Comparison of ENCODE assay signal across 8 mouse cellular contexts in the genomic region with DNA sequence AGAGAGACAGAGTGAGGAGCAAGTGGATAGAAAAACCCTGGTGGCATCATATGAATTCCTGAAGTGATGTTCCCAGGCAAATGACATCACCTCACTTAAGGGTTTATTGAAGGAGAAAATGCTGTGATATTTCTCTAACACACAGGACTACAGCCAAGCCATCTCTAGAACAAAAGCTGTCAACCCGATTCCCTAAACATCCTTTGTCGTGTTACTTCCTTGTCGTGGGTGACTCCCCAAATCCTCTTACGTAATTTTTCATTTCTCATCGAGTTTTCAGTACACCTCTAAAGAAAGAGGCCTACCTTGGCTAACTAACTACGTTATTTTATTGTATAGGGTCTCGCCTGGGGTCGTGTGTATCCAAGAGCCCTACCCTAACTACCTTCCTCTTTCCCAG. TPM values are rescaled to one million over a fixed set of nuclear protein-coding genes. Genes with fewer than 3 reads are reported as not detected.
A peak's percentile ranks its signal among the peaks of the same experiment; 100 is the strongest.
DNase-seq lines count a peak whose midpoint lies in the region; ATAC-seq and TF ChIP-seq lines count a peak whose summit lies in the region.

No protein-coding gene starts in this region.

- peaks cover 7% of the 10 kb centered on the region; the same call in 1 of the 2 replicates for H3K36me3 ChIP-seq in lung, postnatal 0 days (ENCODE audit: insufficient read depth, low read length)
- H3K36me3 ChIP-seq in forebrain, embryonic 11.5 days (ENCODE audit: control insufficient read depth, insufficient read depth, low read length), result no peaks in the 10 kb centered on the region; the same call in 1 of the 2 replicates
- H3K36me3 ChIP-seq in limb, embryonic 15.5 days, result peaks cover 30% of the 10 kb centered on the region; the same call in 1 of the 2 replicates
- H3K36me3 ChIP-seq in splenic B cell, adult 2 months (ENCODE audit: control insufficient read depth, insufficient read depth, low read length, poor library complexity, severe bottlenecking), result peaks cover 6% of the 10 kb centered on the region

- H3K4me3 ChIP-seq in lung, postnatal 0 days (ENCODE audit: low read depth, low read length), result peak overlapping the region; percentile 86
- peak overlapping the region; percentile 92 for H3K4me3 ChIP-seq in forebrain, embryonic 11.5 days (ENCODE audit: low read depth, low read length)
- H3K4me3 ChIP-seq in limb, embryonic 15.5 days, result peak overlapping the region; percentile 89

- ATAC-seq in lung, postnatal 0 days, result no peak
- no peak for ATAC-seq in forebrain, embryonic 11.5 days (replicated peaks; ENCODE audit: low FRiP score)
- no peak for ATAC-seq in limb, embryonic 15.5 days (ENCODE audit: insufficient number of reproducible peaks, low FRiP score, low TSS enrichment, low read depth)

- 19% methylated on average over 8 of the region's 8 CpGs for WGBS in lung, postnatal 0 days
- 52% methylated on average over 8 of the region's 8 CpGs for WGBS in forebrain, embryonic 11.5 days
- 54% methylated on average over 8 of the region's 8 CpGs for WGBS in limb, embryonic 15.5 days

- peak; percentile 56; the same call in 1 of the 2 replicates for TF ChIP-seq EP300 in lung, postnatal 0 days (IDR thresholded peaks at IDR 0.05)

- no peaks in the 10 kb centered on the region for H3K9me3 ChIP-seq in lung, postnatal 0 days (ENCODE audit: low read length)
- no peaks in the 10 kb centered on the region for H3K9me3 ChIP-seq in forebrain, embryonic 11.5 days (ENCODE audit: control insufficient read depth, low read length)
- H3K9me3 ChIP-seq in limb, embryonic 15.5 days, result no peaks in the 10 kb centered on the region

- DNase-seq in lung, postnatal 0 days (ENCODE audit: low spot score), result peak; percentile 73
- no peak for DNase-seq in lung, adult 18-20 months
- DNase-seq in forebrain, embryonic 11.5 days (ENCODE audit: low spot score), result no peak
- peak; percentile 21 for DNase-seq in splenic B cell, adult 2 months (ENCODE audit: low read depth, low spot score)
- DNase-seq in adipocyte (ENCODE audit: low spot score), result no peak
- no peak for DNase-seq in layer of hippocampus, adult 18-20 months (ENCODE audit: low spot score in 2 of 2)
- DNase-seq in gastrocnemius, postnatal 25 days, result no peak

- TF ChIP-seq CTCF in lung, postnatal 0 days (IDR thresholded peaks at IDR 0.05), result no peak

- peak overlapping the region; percentile 91 for H3K4me2 ChIP-seq in lung, postnatal 0 days (replicated peaks; ENCODE audit: low read depth, low read length)
- H3K4me2 ChIP-seq in forebrain, embryonic 11.5 days (ENCODE audit: low read depth, low read length, severe bottlenecking), result peak overlapping the region; percentile 76
- H3K4me2 ChIP-seq in limb, embryonic 15.5 days, result peak overlapping the region; percentile 69

- H3K27me3 ChIP-seq in lung, postnatal 0 days (replicated peaks; ENCODE audit: insufficient read depth, low read length), result no peaks in the 10 kb centered on the region
- no peaks in the 10 kb centered on the region for H3K27me3 ChIP-seq in forebrain, embryonic 11.5 days (ENCODE audit: control insufficient read depth, insufficient read depth, low read length)
- H3K27me3 ChIP-seq in limb, embryonic 15.5 days, result no peaks in the 10 kb centered on the region
- H3K27me3 ChIP-seq in splenic B cell, adult 2 months (ENCODE audit: control insufficient read depth, insufficient read depth, low read length, poor library complexity, severe bottlenecking), result no peaks in the 10 kb centered on the region

- peak overlapping the region; percentile 90 for H3K9ac ChIP-seq in lung, postnatal 0 days (replicated peaks; ENCODE audit: low read depth)
- H3K9ac ChIP-seq in forebrain, embryonic 11.5 days (ENCODE audit: low read length), result peak overlapping the region; percentile 89
- no peak overlapping the region for H3K9ac ChIP-seq in limb, embryonic 15.5 days

- H3K4me1 ChIP-seq in lung, postnatal 0 days (ENCODE audit: insufficient read depth, low read depth, low read length), result peaks cover 21% of the 10 kb centered on the region; the same call in 1 of the 2 replicates
- H3K4me1 ChIP-seq in forebrain, embryonic 11.5 days (replicated peaks; ENCODE audit: control insufficient read depth, insufficient read depth, low read length), result peaks cover 14% of the 10 kb centered on the region; the same call in 1 of the 2 replicates
- peaks cover 49% of the 10 kb centered on the region for H3K4me1 ChIP-seq in limb, embryonic 15.5 days

- H3K27ac ChIP-seq in lung, postnatal 0 days (ENCODE audit: low read length), result peak overlapping the region; percentile 99
- no peak overlapping the region for H3K27ac ChIP-seq in forebrain, embryonic 11.5 days (ENCODE audit: low read depth, low read length)
- peak overlapping the region; percentile 96; the same call in 1 of the 2 replicates for H3K27ac ChIP-seq in limb, embryonic 15.5 days

RNA-seq across cellular contexts. Expression of a gene that starts 13.0 kb away (rescaled TPM):
- polyA plus RNA-seq in lung, postnatal 0 days (2015; fragmentation: Nextera tagmentation; extraction: Ambion mirVana), result 9.2 and 12.7 TPM in 2 replicates
- 2.8 and 4.0 TPM in 2 replicates for polyA plus RNA-seq in forebrain, embryonic 11.5 days (2014; fragmentation: Nextera tagmentation; extraction: Ambion mirVana)
- polyA plus RNA-seq in limb, embryonic 15.5 days (2015; fragmentation: Nextera tagmentation; extraction: Ambion mirVana), result 18.3 and 36.2 TPM in 2 replicates
- total RNA-seq in layer of hippocampus, adult 18-20 months (2021), result 1 to 10 TPM; 1.4 to 2.6 TPM
- total RNA-seq in gastrocnemius, postnatal 25 days (2021), result 1,000 to 10,000 TPM; 1,018 to 1,234 TPM

RNA-seq across cellular contexts. Expression of a gene that starts 13.2 kb away (rescaled TPM):
- polyA plus RNA-seq in lung, postnatal 0 days (2015; fragmentation: Nextera tagmentation; extraction: Ambion mirVana), result 1,283 and 1,300 TPM in 2 replicates
- 372 and 395 TPM in 2 replicates for polyA plus RNA-seq in forebrain, embryonic 11.5 days (2014; fragmentation: Nextera tagmentation; extraction: Ambion mirVana)
- 682 and 757 TPM in 2 replicates for polyA plus RNA-seq in limb, embryonic 15.5 days (2015; fragmentation: Nextera tagmentation; extraction: Ambion mirVana)
- total RNA-seq in layer of hippocampus, adult 18-20 months (2021), result 10 to 100 TPM; 36.0 to 37.1 TPM
- 100 to 1,000 TPM; 404 to 431 TPM for total RNA-seq in gastrocnemius, postnatal 25 days (2021)

Comparison
In these comparisons a context has a peak if more than half of its experiments do, and no peak if none do; other contexts are left out.
1. DNase-seq: peak in lung, postnatal 0 days (single experiment) and splenic B cell, adult 2 months (single experiment); none in lung, adult 18-20 months (0 of 2), forebrain, embryonic 11.5 days (single experiment), adipocyte (single experiment), layer of hippocampus, adult 18-20 months (0 of 2) and gastrocnemius, postnatal 25 days (single experiment).
2. Peak in every context shown above with its lines, with median percentiles within 50 percentile points of each other: H3K4me2 ChIP-seq and H3K4me3 ChIP-seq.